Mouse (Mus musculus): ENCODE measurements around the gene Btbd9.

Btbd9 gene

DNA sequence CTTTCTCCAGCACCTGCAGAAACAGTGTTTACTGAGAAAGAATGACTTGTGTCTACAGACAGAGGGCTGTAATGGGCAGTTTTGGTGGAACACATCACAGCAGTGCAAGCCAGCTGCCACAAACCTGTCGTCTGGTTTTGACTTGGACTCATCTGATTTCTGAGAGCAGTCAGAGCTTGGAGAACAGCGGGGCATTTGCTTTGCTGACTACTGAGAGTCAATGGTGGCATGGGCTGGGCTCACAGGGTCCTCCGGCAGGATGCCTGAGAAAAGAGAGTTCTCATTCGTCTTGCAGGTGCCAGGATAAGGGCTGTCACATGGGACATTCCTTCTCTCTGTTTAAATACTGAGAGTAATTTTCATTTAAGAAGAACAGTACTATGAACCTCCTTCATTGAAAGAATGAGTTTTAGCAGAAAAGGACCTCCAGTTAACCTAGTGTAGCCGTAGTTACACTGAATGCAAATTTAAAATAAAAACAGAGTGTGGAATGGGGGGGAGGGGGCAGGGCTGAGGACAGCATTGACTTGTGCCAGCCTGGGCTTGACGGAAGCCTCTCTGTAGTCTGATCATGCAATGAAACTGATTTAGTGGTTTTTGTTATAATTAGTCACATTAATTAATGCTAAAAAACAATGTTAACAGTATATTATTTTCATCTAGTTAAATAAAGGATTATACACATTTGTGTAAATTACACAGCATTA, 122.0 kb downstream of the Btbd9 start:
- no peak for DNase-seq (ENCODE audit: low spot score in 2 of 2)

DNA sequence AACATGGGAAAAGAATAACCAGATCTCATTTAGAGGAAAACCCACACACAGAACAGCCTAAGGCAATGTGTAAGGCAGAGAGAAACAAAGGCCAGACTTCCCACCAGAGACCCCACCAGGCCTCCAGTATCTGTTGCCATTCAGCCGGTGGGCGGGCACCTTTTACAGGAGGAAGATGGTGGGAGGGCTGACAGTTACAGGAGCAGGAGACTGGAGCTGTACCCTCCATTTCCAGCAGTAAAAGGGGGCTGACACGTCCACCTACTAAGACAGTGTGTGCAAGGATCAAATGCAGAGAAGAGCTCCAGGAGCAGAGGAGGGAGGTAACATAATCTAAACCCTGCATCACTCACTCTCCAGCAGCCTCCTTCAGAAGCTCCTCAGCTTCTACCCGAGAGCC, 123.0 kb downstream of the Btbd9 start:
- no peak for DNase-seq (ENCODE audit: low spot score in 2 of 2)

DNA sequence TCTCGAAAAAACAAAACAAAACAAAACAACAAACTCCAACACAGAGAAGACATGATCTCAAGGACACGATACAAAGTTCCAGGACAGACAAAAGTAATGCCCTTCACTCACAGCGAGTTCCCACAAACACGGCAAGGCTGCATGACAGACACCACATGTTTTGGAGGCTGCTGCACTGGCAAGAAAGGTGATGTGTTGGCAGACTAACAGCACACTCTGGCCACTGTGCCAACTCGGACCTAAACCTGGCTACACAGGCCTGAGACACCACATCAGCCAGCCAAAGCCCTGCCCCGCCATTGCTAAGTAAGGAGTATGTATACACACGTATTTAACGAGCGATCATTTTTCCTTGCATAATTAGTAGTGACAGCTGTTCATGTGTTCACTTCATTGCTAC, 123.9 kb downstream of the Btbd9 start:
- no peak for DNase-seq (ENCODE audit: low spot score in 2 of 2)

DNA sequence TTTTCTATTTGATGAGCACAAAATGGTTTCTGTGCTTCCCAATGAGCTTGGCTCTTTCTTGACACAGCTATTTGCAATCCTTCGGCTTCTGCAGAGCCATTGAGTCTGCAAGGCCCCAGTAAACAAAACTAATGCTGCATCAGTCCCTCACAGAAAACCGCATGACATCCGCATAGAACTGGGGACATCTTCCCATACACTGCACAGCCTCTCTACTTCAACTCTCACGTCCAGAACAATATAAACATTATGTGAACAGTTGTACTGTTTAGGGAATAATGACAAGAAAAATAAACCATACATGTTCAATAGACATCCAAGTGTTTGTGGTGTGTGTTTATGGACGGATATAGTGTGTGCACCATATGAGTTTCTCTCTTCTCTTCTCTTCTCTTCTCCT, 127.7 kb downstream of the Btbd9 start:
- DNase-seq (ENCODE audit: low spot score in 2 of 2): no peak

DNA sequence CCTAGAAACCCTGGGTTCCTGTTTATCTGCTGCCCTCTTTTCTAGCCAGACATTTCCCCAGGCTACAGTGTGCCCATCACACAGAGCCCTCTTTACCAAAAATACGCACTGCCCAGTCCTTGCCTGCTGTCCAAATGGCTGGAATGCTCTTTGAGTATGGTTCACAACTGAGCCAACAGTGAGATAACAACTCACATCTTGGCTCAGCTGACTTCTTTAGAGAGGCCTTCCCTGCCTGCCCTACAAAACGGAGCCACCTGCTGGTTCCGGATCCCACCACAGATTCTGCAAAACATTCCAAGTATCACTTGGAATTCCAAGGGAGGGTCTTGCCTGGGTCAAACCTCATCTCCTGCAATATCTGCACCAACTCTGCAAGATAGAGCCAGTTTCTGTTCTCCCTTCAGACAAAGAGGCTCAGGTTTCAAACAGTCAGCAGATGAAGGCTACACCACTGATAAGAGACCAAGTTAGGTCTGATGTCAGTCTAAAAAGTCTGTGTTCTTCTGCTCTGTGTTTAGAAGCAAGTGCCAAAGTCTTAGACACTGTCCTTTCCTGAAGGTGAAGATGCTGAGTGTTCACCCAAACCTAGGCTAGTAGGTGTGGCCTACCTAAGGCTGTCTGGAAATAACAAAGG, 130.4 kb downstream of the Btbd9 start:
- no peak for DNase-seq (ENCODE audit: low spot score in 2 of 2)

DNA sequence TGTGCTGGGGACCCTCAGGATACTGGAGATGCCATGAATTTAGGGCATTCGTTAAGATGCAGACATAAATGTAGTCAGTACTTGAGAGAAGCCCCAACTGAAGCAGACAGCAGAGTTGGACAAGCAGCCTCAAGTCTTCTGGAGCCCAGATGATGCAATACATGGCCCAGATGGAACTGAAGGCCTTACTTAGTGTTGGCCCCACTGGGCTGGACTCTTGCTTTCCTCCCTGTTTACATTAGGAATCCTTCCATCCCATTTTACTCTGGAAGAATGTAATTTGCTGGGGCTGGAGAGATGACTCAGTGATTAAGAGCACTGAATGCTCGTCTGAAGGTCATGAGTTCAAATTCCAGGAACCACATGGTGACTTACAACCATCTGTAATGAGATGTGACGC, 136.6 kb downstream of the Btbd9 start:
- no peak for DNase-seq (ENCODE audit: low spot score in 2 of 2)

DNA sequence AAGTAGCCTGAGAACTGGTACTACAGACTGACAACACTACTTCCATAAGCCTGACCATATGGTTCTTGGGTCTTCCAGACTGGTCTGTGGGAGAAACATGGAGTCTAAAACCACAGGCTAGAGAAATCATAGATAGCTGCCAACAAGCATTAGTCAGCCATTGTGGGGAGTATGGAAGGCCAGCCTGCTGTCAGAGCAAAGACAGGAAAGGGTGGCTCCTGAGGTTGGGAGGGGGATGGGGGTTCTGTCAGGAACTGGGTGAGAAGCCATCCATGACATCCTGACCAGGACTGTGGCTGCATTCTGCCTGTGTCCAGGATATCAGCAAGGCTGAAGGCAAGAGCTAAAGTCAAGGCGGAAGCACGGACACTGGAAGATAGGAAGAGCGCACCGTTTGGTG, 137.5 kb downstream of the Btbd9 start:
- no peak for DNase-seq (ENCODE audit: low spot score in 2 of 2)

DNA sequence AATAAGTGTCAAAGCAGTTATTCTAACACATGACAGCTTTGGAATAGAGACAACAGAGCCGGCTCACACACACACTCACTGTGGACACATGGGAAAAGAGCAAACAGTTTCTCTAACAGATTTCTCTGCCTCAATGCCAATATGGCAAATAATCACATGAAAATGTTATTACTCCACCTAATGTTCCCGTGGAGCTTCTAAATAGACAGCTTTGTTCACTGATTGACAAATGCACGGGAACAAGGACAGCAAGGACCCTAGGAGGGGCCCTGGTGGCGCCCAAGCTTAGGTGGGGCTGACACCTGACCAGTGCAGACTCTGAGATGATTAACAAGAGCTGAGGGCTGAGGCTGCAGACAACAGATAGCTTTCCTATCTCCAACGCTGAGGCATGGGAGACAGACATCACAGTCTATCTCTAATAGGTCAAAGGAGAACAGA, 140.2 kb downstream of the Btbd9 start:
- DNase-seq (ENCODE audit: low spot score in 2 of 2): no peak

DNA sequence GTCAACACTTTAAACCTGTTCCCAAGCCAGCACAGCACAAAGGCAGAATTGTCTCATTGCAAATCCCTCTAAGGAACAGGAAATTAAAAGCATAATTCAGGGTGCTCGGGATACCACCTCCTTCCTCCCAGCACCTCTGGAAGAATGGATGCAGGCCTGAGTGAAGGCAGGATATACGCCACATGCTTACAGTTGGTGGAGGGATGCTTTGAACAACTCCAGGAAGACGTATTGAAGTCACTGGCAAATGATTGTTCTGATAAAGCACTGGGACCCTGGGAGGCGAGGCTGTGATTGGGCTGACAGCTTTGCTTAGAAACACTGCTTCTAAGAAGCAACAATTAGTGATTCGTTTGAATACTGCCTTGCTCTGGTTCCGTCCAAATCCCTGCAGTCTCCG, 140.8 kb downstream of the Btbd9 start:
- no peak for DNase-seq (ENCODE audit: low spot score in 2 of 2)

DNA sequence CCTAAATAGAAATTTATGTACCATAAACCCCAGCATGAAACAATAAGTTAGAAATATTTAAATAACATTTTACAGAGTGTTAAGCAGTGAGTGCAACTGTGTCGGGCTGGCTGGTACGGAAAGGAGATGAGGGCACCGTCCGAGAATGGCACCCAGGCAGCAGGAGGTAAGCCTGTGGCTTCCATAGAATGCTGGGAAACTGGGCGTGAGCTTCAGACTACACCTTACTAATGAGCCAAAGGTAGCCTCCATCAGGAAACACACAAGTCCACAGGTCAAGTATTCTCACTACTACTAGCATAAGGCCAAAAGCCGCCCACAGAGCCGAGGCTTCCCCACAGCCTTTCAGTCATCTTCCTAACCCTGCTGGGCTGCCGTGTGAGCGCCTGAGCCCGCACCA, 144.2 kb downstream of the Btbd9 start:
- no peak for DNase-seq (ENCODE audit: low spot score in 2 of 2)

DNA sequence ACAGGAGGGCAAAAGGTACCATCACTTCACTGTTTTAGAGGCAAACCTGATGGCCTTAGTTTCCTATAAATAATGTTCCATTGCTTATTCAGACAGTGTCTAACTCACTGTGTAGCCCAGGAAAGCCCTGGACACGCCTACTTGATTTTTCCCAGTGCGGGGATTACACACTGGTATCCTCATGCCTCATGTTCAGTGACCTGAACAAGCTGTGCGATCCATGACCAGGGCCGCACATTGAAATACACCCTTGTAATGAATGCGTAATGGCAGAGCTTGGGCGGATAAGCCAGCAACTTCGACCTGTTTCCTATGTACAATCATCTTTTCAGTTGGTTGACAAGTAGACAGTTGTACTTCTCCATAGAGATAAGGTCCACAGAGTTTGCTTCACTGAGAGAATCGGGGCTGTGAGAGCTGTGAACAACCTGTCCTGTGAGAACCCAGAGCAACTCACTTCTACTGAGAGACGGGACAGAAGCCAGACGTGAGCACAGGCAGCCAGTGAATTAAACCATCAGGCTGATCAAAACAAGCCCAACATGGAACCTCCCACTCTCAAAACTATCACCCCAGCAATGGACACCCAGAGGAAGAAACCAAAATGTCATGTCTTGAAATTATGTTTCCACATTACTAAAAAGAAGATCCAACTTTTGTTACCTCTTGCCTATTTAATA, 145.2 kb downstream of the Btbd9 start:
- no peak for DNase-seq (ENCODE audit: low spot score in 2 of 2)

DNA sequence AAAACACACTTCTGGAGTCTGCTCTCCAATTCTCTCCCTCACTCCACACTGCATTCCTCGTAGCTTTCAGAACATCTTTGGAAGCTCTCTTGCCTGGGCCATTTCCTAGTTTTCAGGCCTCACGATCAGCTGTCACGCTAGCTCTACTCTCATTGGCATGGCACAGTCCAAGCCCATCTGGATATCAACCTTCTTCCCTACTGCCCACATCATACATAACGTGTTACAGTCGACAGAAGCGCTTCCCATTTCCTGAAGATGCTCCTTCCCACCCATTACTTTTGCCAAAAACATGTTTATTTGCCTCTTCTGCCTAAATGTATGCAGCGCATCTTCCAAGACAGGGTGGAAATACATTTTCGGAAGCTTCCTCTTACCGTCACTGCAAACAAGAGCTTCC, 147.6 kb downstream of the Btbd9 start:
- DNase-seq (ENCODE audit: low spot score in 2 of 2): peak in 1 of 2 experiments; percentile 46

DNA sequence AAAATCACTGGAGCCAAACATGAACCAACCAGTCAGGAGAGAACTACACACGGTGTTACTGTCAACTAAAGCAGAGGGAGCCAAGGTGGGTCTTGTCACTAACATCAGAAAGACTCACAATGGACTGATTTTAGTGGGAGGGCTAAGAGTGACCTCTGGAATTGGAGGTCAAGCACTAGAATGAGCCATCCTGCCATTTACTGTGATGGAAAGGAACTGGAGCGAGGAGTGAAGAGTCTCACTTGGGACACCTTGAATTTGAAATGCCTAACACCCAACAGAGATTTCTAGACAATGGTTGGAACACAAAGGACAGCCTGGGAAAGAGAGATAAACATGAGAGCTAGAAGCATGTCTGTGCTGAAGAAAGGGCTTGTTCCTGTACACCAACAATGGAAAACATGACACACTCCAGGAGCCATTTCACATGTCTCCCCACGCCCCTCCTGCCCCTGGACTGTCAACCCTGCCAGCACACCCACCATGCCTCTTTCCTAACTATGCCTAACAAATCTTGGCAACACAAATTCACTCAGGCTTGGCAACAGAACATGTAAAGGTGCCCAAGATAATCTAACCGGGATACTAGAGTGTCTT, 152.9 kb downstream of the Btbd9 start:
- DNase-seq (ENCODE audit: low spot score in 2 of 2): no peak

DNA sequence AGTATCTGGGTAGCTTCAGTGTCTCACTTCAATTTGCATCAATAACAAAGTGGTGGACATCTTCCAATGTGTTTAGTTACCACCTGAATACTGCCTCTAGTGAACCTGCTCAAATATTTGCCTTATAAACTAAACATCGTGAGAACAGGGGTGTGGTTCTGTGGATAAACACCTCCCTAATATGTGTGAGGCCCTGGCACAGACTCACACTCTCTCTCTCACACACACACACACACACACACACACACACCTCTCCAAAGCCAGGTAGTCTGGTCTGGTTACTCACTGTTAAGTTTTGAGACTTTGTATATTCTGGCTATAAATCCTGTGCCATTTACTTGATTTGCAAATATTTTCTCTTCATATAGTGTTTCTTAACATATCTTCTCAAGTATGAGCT, 154.0 kb downstream of the Btbd9 start:
- no peak for DNase-seq (ENCODE audit: low spot score in 2 of 2)

DNA sequence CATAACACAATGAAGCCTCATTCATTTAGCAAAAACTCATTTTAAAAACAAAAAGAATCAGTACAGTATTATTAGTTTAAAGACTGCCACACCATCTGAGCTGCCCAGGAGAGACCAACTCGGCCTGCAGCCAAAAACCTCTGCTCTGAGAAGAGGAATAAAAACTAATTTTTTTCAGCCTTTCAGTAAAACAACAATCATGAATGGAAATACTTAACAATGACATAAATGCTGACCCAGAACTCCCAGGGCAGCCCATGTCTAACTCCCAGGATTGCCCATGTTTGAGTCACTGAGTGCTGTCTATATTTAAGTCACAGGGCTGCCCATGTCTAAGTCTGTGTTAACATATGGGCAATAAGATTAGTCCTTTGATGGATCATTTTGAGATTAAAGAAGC, 155.0 kb downstream of the Btbd9 start:
- DNase-seq (ENCODE audit: low spot score in 2 of 2): no peak

DNA sequence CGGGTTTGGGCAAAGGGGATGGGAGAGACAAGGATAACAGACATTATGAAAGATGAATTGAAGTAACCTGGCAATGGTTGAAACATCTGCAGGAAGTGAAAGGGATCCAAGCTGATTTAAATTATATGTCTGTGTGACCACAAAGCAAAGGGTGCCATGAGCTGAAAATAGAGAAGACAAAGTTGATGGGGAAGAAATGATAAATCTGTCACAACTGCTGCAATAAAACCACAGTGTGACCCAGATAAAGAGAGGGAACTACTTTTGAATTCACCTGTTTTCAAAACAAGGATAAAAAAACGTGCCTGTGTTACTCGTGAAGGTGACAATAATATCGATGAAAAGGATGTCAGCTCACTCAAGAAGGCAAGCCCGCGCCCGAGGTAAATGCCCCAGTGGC, 156.8 kb downstream of the Btbd9 start:
- DNase-seq (ENCODE audit: low spot score in 2 of 2): no peak

DNA sequence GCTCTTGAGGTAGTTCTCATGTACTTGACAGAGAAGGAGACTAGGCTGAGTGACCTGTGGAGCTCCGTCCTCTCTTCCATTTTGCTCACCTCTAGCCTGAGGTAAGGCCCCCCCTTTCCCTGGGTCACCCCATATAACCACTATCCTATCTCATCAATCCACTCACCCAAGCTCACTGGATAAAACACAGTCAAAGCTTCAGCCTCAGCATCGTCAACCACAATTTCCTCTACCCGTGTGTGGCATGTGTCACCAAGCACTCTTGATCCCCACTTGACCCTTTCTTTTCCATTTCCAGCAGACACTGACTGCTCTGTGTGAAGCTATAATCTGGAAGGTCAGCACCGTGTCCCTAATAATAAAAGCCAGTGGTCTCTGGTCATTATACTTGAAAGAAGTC, 157.8 kb downstream of the Btbd9 start:
- DNase-seq (ENCODE audit: low spot score in 2 of 2): no peak

DNA sequence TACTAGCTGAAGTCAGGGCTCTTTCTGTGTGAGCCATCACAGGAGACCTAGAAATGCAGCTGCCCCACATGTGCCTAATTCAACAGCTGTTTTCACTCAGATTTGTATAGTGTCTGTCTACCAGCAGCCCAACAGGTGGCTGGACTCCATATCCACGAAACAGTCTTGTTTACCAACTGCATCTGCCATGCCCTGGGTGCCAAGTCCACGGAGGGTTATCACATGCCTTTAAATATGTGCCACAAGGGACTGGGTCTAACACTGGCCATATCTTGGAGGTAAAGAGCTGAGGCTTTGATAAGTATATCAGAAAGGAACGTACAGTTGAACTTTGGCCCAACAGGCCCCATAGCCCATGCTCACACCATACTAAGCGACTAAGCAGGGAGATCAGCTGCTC, 159.2 kb downstream of the Btbd9 start:
- DNase-seq (ENCODE audit: low spot score in 2 of 2): no peak

DNA sequence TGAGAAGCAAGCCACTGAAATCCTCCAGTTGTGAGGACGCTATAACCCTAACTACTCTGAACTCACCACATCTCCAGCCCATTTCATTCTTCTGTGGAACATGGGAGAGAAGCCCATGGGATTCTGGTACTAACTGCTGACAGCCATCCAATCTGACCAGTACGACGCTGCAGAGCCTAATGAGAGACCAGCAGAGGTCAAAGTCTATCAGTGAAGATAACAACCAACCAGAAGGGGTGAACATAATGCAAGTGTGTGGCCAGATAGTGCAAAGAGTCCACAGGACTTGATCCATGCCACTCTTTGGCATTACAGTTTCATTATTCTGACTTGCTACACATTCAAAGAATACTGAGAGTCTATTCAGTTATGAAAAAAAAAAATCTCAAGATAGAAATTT, 160.6 kb downstream of the Btbd9 start:
- no peak for DNase-seq (ENCODE audit: low spot score in 2 of 2)

DNA sequence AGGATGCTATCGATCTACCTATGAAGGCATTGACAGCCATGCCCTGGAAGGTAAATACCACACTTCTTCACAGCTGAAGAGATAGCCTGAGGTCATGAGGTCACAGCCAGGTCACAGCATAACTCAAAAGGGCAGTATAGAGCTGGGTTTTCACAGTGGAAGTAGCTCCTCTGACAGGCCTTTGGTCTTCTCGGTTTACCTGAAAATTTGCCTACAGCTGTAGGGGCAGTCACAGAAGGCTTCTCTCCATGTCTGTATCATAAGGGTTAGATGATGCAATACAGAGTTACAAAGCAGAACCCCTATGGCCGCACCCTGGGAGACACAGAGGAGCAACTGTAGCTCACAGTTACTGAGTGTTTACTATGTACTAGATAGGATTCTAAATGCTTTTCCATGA, 163.3 kb downstream of the Btbd9 start:
- no peak for DNase-seq (ENCODE audit: low spot score in 2 of 2)

DNA sequence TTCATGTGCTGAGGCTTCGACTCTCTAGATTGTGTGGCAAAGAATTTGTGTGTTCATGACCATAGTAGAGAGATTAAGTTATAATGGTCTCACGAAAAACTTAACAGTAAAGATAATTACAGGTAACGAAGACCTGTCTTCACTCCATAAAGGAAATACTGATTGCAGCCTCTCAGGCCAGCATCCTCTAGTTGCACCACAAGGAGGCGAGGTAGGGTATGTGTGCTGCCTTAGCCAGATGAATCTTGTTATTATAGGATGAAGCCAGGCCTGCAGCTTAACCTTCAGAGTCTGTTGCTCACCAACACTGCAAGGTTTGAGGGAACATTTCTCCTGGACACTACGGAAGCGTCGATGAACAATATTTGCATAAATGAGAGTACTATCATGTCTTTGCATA, 170.3 kb downstream of the Btbd9 start:
- no peak for DNase-seq (ENCODE audit: low spot score in 2 of 2)

DNA sequence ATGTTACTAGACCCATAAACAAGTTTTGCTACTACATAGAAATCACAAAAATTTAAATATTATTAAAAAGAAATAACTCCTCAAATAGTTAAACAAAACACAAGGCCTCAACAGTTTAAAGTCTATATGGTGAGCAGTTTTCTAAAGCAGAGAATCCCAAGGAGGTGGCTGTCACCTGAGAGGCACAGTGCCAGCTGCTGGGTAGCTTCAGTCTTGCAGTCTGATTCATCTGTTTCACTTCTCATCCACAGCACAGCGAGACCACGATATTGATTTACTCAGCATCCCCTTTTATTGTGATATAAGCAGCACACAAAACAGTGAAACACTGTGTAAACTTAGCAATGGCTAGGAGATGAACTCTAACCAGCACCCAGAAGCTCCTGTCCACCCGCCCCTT, 173.4 kb downstream of the Btbd9 start:
- DNase-seq (ENCODE audit: low spot score in 2 of 2): peak in 1 of 2 experiments; percentile 54

DNA sequence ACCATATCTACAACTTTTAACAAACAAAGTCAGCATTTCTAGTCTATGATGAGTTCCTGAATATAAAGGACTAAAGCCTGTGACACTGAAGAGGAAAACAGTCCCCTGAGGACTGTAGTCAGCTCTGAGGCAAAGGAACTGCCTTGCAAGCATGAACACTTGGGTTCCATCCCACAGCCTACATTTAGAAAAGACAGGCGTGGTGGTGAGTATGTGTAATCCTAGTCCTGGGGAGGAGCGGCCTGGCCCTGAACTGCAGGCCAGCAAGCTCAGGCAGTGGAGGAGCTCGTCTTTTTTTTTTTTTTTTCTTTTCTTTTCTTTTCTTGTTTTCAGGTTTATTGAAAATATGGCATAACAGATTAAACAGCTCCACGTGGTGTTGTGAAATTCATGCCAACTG, 181.0 kb downstream of the Btbd9 start:
- no peak for DNase-seq (ENCODE audit: low spot score in 2 of 2)
